Mouse (Mus musculus): ENCODE results near the gene Sdk1.
A peak's percentile ranks its signal among the peaks of the same experiment; 100 is the strongest.
"Not testable (repeated sequence)": the region's sequence is repeated elsewhere in the genome, so short reads cannot be mapped to it uniquely, and the experiment has no call there.

The Sdk1 gene

DNA sequence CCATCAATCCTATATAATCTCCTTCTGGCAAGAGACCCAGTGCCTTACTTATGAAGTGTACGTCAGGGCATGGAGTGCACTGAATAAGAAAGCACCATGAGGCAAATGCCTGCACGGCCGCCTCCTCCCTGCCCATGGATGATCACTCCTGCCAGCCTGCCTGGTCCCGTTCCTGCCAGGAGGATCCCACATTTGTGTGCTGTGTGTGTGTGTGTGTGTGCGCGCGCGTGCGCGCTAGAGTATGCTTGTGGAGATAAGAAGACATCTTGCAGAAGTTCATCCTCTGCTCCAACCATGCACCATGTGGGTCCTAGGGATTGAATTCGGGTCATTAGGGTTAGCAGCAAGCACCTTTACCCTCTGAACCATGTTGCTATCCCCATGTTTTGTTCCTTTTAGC lies 395.1 kb downstream of the Sdk1 start:
- no peak for DNase-seq (ENCODE audit: low spot score in 2 of 2)

DNA sequence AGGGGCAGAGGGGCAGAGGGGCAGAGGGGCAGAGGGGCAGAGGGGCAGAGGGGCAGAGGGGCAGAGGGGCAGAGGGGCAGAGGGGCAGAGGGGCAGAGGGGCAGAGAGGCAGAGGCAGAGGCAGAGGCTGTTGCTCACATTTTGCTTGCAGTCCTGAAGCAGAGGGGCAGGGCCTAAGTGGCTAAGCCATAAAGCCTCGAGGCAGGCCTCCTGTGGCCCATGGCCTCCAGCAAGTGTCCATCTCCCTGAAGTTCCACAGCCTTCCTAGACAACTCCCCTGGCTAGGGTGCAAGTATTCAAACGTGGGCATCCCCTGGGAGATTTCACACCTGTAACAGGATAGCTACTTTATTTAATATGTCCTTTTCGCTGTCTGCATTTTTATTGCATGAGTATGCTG lies 395.8 kb downstream of the Sdk1 start:
- DNase-seq (ENCODE audit: low spot score in 2 of 2) = not testable (repeated sequence)

DNA sequence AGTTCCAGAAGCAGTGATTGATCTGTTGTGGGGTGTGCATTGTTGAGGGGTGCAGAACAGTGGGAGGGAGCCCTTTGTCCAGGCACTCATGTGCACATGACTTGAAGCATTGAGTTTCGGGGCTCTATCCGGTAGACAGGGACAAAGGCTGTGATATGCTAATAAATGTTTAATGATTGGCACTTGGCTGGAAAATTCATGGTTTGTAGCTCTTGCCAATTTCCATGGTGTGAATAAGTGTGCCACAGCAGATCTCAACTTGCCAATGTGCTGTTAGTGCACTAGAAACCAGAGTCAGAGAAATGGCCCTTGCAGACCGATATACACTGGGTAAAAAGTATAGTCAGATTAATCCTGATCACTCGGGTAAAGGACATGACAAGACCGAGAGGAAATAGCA lies 404.4 kb downstream of the Sdk1 start:
- no peak for DNase-seq (ENCODE audit: low spot score in 2 of 2)

DNA sequence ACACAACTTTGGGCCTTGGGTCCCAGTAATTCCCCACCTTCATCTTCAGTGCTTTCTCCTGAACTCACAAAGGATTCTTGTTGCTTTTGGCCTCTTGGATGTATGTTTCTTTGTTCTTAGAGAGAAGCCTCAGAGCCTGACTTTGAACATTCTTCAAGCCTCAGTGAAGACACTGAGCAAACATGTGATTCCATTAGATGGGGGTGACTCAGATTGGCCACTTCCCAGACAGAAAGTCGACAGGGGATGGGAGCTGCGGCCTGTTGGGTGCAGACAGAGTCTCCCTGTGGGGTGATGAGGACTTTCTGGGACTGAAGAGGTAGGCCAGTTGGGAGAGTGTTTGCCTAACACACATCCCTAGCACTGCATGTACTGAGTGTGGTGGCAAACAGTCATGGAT lies 405.3 kb downstream of the Sdk1 start:
- DNase-seq (ENCODE audit: low spot score in 2 of 2) = no peak

DNA sequence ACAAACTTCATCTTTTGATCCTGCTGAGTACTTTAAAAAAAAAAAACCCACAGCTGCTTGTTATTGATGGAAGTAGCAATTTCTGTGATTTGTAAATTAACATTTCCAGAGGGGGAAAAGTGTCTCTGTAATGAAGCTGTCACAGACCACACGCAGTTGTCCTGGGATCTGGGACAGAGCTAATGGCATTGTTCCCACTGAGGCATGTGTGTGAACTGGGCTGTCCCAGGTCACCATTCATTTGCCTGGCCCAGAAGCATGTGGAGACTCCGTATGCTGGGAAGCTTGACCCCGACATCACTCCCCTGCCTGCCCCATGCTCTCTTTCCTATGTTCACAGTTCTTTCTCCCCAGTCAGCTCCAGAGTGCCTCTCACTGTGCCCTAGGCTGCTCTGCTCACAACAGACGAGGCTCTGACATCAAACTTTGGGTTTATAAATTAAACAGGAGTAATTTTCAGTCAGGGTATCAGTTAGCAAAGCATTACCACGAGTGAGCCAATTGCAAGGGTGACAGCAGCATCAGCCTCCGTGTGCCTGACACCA lies 408.6 kb downstream of the Sdk1 start:
- no peak for DNase-seq (ENCODE audit: low spot score in 2 of 2)

DNA sequence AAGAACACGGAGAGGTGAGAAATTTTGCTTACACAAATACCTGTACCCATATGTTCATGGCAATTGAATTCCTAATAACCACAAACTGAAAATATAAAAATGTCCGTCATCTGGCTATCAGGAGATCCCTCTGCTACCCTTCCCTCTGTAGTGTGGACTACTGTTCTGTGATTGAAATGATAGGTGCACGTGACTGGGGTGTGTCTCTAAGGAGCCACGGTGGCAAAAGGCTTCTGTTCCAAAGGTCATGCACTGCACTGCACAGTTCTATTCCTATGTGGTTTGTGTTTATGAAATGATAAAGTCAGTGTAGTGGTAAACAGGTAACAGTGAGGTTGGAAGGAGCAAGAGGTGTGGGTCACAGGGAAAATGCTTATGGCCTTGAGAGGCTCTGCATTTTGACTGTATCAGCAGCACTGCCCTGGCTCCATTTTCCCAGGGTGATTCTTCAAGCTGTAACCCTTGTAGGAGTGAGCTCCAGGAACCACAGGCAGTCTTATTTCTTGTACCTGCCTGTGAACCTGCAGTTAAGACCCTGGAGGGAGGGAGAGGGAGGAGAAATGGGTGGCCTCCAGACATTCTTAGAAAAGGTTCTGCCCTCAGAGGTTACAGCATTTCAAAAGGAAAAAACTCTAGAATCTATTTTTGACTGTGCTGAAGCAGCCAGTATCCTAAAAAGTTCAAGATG lies 410.5 kb downstream of the Sdk1 start:
- no peak for DNase-seq (ENCODE audit: low spot score in 2 of 2)

DNA sequence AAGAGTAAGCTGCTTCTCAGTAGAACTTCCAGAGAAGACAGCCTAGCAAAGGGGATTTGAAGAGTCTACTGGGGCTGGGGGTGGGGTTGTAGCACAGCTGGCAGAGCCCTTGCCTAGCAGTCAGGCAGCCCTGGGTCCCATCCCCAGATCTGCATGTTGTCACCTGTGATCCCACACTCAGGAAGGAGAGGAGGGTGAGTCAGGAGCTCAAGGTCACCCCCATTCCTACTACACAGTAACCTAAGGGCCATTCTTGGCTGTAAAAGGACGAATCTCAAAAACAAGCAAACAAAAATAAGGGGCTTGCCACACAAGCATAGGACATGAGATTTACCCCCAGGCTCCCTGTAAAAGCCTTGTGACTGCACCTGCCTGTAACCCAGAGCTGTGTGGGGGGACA lies 435.1 kb downstream of the Sdk1 start:
- DNase-seq (ENCODE audit: low spot score in 2 of 2) = no peak

DNA sequence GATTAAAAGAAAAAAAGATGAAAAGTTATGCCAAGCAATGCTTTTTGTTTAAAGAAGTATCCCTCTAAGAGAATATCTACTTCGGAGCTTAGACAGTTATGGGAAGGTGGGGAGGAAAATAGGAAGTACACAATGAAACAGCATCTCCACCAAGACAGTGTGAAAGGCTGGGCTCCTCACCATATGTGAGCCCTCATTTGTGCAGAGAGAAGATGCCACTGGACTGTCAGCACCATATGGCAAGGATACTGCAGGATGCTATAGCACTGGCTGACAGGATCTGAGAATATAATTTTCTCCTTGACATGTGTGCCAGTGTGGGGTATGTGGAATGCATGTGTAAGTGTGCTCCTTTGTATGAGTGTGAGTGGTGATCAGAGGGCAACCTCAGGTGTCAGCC lies 435.7 kb downstream of the Sdk1 start:
- no peak for DNase-seq (ENCODE audit: low spot score in 2 of 2)

DNA sequence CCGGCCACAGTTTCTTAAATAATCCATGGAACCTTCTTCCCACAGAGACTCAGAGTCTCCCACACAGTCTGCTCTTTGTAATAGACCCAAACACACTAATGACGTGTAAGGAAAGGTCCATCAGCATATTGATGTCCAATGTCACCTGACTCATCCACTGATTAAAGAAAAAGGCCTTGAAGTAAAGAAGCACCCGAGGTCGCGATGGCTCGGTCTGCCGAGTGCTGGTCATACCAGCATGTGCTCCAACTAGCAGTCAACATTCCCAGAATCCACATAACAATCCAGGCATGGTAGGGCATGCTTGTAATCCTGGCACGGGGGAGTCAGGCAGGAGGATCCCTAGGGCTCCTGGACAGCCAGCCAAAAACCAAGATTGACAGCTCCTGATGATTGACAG lies 436.6 kb downstream of the Sdk1 start:
- DNase-seq (ENCODE audit: low spot score in 2 of 2) = no peak

DNA sequence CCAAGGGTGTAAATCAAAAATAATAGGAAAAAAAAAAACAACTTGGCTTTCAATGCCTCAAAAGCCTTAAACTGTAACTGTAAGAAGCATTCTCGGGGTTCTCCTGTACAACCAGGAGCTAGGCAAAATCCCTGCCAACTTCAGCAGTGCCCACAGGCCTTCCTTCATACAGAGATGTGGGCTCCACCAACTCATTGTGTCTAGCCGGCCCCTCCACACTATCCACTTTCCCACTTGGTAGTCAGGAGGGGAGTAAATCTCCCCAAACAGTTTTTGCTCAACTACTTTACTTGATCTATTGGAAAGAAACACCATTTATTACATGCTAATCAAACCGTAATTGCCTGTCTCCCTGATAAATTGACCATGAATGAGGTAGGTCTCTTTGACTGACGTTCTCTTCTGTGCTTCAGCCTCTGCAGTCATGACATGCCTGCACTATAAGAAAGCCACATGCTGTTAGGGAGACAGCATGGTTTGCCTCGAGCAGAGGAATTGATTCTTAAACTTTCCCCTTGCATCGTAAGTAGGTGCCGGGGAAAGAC lies 445.7 kb downstream of the Sdk1 start:
- DNase-seq (ENCODE audit: low spot score in 2 of 2) = no peak

DNA sequence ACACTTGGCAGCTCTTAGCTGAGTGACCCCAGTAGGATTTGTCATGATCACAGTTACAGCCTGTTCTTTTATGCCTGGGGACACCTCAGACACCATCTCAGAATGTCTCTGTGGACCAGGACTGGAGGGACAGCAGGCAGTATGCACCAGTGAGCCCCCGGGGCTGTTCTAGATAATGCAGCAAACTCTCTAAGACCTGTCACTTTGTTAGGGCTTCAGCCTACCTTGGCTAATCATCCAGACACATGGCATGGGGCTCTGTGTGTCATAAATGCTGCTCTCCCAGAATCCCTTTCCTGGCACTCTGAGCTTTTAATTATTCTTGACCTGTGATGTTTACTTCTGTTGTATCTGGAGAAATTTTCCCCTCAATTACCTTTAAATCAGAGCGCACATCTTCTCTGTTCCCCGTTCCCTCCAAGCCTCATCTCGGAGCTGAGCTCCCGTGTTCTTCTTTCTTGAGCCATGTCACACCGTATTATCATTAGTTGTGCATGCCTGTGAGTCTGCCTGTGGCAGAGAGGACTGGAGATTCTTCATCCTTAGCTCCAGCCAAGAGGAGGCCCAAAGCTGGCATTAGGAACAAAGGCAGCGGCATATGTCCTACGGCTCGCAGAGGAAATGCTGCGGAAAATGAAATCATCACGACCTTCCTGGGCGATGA lies 448.3 kb downstream of the Sdk1 start:
- DNase-seq (ENCODE audit: low spot score in 2 of 2) = no peak

DNA sequence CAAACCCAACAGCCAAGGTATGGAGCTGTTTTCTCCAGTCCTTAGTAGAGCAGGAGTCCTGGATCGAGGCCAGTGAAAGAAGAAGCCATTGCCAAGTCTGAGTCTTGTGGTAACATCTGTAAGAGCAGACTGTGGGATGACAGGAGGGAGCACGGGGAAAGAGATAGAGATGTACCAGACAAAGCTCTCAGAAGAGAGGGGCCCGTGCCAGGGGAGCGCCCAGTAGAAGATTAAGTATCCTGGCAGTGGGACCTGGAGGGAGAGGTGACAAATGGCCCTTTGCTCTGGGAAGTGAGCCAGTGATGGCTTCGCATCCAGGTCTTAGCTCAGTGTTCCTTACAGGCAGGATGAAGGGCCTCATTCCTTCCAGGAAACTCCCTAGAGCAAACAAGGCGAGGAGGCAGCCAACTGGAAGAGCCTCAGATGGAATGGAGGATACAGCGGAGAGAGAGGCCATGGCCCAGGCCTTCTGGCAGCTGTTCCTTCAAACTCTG lies 450.2 kb downstream of the Sdk1 start:
- DNase-seq (ENCODE audit: low spot score in 2 of 2) = no peak

DNA sequence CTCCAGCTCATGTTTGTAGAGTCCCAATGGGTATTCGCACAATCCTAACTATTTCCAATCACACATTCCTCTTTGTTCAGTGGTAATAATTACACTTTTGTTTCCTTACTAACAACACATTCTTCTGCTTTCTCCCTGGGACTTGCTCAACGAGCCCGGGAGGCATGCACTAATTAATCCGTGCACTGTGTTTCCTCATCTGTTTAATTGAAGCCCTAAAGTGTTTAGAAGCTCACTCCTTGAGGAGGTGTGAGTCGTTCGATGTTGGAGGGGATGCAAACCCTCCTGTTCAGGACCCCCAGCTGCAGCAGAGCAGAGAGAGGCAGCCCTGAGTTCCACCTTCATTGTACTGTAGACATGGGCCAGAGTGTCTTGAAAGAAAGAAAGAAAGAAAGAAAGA lies 452.4 kb downstream of the Sdk1 start:
- DNase-seq (ENCODE audit: low spot score in 2 of 2) = no peak

DNA sequence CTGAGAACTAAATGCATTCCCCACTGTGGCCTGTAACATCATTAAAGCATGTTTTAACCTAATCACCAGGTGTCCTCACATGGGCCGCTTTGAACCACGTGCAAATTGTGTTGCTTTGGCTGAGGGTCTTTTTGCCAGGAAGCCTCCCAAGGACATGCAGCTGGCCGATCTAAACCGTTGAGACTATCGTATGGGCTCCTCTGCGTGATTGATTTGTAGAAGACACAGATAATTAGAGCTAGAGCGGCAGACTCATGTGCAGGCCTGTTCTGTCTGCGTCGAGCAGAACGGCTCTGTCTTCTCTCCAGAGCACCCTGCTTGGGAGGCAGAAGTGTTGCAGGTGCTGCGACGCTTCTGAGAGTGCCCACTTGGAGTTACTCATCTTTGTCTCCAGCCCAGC lies 453.6 kb downstream of the Sdk1 start:
- no peak for DNase-seq (ENCODE audit: low spot score in 2 of 2)

DNA sequence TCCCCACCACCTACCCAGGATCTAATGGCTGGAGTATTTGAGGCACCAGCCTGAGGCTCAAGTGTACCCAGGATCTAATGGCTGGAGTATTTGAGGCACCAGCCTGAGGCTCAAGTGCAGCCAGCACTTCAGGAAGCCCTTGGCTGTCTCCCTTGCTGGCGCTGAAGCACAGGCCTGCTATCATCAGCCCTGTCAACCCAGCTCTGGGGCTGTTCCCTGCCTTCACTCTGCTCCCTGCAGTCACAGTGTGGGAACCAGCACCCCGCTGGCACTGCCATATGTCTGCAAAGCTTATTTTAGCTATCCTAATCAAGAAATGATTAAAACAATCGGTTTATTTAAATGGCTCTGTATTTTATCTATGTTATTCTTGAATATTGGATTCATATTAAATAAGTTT lies 457.1 kb downstream of the Sdk1 start:
- no peak for DNase-seq (ENCODE audit: low spot score in 2 of 2)

DNA sequence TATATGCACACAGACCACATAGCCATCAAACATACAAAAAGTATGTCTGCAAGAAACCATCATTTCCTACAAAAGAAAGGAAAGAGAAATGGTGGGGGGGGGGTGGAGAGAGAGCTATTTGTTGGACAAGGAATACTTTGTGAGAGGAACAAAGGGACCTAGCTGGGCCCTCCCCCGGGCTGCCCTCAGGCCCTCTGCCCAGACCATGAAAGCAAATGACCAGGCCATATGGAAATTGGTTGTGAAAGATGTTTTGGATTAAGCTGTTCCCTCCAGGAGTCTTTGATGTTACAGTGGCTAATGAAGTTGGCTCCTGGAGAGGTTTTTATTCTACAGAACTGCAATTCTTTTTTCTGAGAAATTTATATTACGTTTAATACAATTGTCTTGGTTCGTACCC lies 479.5 kb downstream of the Sdk1 start:
- no peak for DNase-seq (ENCODE audit: low spot score in 2 of 2)

DNA sequence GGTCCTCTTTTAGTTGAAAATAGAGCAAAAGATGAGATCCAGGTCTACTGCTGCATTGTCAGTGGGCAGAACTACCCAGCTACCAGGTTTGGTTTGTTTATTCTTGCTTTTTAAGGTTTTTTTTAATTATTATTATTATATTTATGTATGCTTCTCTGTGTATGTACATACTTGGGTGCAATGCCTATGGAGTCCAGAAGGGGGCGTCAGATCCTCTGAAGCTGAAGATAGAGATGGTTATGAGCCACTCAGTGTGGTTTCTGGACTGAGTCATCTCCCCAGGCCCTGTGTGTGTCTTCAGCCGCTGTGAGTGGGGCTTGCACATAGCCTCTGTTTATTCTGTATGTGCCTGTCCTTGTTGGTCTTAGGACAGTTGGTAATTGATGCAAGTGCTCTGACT lies 486.7 kb downstream of the Sdk1 start:
- DNase-seq (ENCODE audit: low spot score in 2 of 2) = no peak

DNA sequence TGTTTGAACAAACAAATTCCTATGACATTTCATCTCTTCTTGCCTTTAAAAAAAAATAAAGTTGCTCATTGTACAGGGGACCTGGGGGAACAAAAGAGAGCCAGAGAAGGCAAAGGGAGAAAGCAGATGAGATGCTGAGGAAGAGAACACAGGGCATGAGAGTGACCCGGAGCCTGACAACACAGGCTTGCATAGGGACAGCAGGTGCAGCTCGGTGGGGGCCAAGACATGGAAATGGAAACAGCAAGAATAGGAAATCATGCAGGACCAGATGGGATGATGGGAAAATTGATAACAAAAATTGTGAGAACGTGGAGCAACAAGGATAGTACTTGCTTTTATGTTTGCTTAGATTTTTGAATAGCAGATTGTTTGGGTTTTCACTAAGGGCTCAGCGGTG lies 488.7 kb downstream of the Sdk1 start:
- DNase-seq (ENCODE audit: low spot score in 2 of 2) = no peak

DNA sequence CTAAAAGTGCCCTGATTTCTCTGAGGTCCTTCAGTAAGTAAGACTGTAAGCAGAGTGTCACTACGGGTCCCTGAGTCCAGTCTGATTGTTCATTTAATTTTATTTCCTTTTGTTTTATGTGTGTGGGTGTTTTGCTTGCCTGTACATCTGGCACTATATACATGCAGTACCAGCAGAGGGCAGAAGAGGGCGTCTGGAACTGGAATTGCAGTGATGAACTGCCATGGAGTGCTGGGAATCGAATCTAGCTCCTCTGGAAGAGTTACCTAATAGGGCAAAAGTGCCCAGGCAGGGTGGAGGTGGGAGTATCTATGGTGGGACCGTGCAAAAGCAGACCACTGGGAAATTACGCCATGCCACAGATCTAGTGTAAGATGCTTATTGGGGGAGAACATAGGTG lies 497.4 kb downstream of the Sdk1 start:
- no peak for DNase-seq (ENCODE audit: low spot score in 2 of 2)

DNA sequence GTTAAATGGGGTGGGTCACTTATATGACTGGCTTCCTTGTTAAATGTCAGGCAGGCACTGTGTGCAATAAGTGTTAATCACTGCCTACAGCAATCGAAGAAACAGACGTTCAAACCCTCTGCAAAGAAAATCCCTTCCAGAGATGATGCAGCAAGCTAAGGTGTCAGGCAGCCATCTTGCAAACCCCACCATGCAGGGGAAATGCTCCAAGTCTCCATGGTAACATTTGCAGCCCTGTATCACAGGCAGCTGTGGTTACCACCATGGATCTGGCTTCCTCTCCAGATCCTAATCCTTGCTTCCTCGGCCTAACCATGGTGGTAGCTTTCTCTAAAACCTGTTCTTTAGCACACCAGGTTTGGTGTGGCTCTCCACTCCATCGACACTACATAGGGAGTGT lies 507.5 kb downstream of the Sdk1 start:
- no peak for DNase-seq (ENCODE audit: low spot score in 2 of 2)

DNA sequence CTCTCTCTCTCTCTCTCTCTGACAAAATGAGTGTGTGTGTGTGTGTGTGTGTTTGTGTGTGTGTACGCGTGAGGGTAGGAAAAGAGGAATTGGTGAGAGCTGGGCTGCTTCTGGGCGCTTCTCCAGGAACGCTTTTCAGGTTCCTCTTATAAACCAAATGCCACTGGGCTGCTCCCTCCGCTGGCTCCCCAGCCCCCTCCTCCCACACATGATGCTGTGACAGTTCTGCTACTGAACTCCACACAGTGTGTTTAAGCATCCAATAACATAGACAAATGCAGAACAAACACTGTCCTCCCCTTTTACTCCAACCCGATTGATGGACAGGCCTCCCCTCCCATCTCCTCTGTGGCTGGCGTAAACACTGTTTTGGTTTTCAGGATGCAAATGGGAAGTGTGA lies 513.0 kb downstream of the Sdk1 start:
- DNase-seq (ENCODE audit: low spot score in 2 of 2) = peak; percentile 8 to 12

DNA sequence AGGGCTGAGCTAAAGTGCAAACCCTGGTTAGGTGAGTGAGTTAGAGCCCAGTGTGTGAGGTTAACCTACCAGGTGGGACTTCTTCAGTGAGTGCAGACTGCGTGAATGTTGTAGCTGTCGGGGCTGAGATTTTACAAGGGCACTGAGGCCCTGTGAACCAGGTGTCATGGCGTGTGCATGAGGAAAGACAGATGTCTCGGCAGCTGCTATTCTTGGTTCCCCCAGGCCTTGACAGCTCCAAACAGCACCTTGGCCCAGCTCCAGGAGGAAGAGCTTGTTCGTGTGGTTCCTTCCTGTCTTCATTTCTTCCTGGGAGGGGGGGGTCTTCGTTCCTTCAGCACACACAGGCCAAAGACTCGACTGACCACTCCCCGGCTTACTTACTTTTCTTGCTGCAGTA lies 517.6 kb downstream of the Sdk1 start:
- DNase-seq (ENCODE audit: low spot score in 2 of 2) = no peak

DNA sequence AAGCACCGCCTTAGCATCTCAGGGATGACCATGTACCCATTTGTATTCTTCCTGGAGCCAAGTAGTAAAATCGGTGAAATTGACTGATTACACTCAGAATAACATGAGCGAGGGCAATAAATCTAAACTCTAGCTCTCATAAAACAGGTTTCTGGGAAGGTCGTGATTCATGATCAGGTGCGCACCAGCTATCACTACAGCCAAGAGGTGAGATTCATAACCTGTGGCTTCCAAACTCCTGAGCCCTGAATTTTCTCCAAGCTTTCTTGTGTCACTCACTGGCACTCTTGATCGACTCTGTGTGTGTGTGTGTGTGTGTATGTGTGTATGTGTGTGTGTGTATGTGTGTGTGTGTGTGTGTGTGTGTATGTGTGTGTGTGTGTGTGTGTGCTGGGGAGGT lies 522.8 kb downstream of the Sdk1 start:
- DNase-seq (ENCODE audit: low spot score in 2 of 2) = no peak

All from spleen, postnatal 36 days (tissue).